Mouse (Mus musculus): ENCODE data around the gene Cpeb2. TPM values are rescaled to one million over a fixed set of nuclear protein-coding genes. Genes with fewer than 3 reads are reported as not detected.

Cpeb2 gene
- polyA plus RNA-seq, 2 experiments = 0.86 to 1.1 TPM

DNA sequence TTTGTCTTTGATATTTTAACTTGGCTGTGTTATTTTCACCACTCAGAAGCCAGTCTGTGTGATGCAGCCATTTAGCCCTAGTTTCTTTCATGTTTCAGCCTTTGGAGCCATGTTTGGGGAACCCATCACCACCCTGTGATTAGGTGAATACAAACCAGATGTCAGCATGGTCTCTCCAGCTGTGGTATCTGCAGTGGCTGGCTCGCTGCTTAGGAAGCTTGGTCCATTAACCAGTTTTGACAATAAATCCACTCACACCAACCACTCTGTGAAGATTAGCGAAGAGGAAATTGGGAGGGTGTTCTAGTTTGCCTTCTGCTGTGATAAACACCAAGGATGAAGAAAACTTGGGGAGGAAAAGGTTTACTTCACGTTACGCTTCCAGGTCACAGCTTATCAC is 92.6 kb downstream of the Cpeb2 start:
- WGBS (ENCODE audit: insufficient replicate concordance) = 54% methylated on average over 4 of the region's 4 CpGs
- Histone ChIP-seq H3K9ac (replicated peaks) (no peak overlapping the region), H3K4me1 (replicated peaks; ENCODE audit: control insufficient read depth in 2 of 2, insufficient read depth in 2 of 2, low read length in 1 of 2) (no peaks in the 10 kb centered on the region), H3K9me3 (ENCODE audit: control insufficient read depth, low read length) (no peaks in the 10 kb centered on the region), H3K36me3 (replicated peaks; ENCODE audit: control insufficient read depth, insufficient read depth, low read depth) (no peaks in the 10 kb centered on the region), H3K27ac (no peak overlapping the region), H3K27me3 (ENCODE audit: control insufficient read depth, insufficient read depth, low read length) (no peaks in the 10 kb centered on the region), H3K4me2 (ENCODE audit: low read depth) (no peak overlapping the region), H3K4me3 (ENCODE audit: insufficient read depth in 1 of 2, low read depth in 2 of 2, low read length in 2 of 2) (no peak overlapping the region)
- TF ChIP-seq CTCF (IDR thresholded peaks at IDR 0.05; ENCODE audit: low read depth) (no peak), EP300 (IDR thresholded peaks at IDR 0.05; ENCODE audit: low read depth) (no peak)
- DNase-seq (ENCODE audit: low read depth in 3 of 3, low spot score in 3 of 3) = no peak
- ATAC-seq (ENCODE audit: insufficient read depth) = no peak

- no peaks in the 10 kb centered on the region for H3K27me3 ChIP-seq (ENCODE audit: control insufficient read depth, insufficient read depth, low read length)
- no peak overlapping the region for H3K4me3 ChIP-seq (ENCODE audit: insufficient read depth in 1 of 2, low read depth in 2 of 2, low read length in 2 of 2)
- no peaks in the 10 kb centered on the region for H3K36me3 ChIP-seq (replicated peaks; ENCODE audit: control insufficient read depth, insufficient read depth, low read depth)
- no peak for DNase-seq (ENCODE audit: low read depth in 3 of 3, low spot score in 3 of 3)
- H3K9me3 ChIP-seq (ENCODE audit: control insufficient read depth, low read length) = no peaks in the 10 kb centered on the region
- 30% methylated on average over 4 of the region's 4 CpGs for WGBS (ENCODE audit: insufficient replicate concordance)
- H3K4me2 ChIP-seq (ENCODE audit: low read depth) = no peak overlapping the region
- no peak overlapping the region for H3K9ac ChIP-seq (replicated peaks)
- ATAC-seq (ENCODE audit: insufficient read depth) = no peak
- H3K27ac ChIP-seq = no peak overlapping the region
- TF ChIP-seq CTCF (IDR thresholded peaks at IDR 0.05; ENCODE audit: low read depth) (no peak), EP300 (IDR thresholded peaks at IDR 0.05; ENCODE audit: low read depth) (no peak)
- H3K4me1 ChIP-seq (replicated peaks; ENCODE audit: control insufficient read depth in 2 of 2, insufficient read depth in 2 of 2, low read length in 1 of 2) = no peaks in the 10 kb centered on the region
These were observed 95.6 kb downstream of the Cpeb2 start for GRCm38 (mm10) chr5:43328579-43328978.

- Histone ChIP-seq H3K4me3 (ENCODE audit: insufficient read depth in 1 of 2, low read depth in 2 of 2, low read length in 2 of 2) (no peak overlapping the region), H3K27me3 (ENCODE audit: control insufficient read depth, insufficient read depth, low read length) (no peaks in the 10 kb centered on the region), H3K27ac (no peak overlapping the region), H3K4me1 (replicated peaks; ENCODE audit: control insufficient read depth in 2 of 2, insufficient read depth in 2 of 2, low read length in 1 of 2) (no peaks in the 10 kb centered on the region), H3K36me3 (replicated peaks; ENCODE audit: control insufficient read depth, insufficient read depth, low read depth) (no peaks in the 10 kb centered on the region), H3K9me3 (ENCODE audit: control insufficient read depth, low read length) (no peaks in the 10 kb centered on the region), H3K9ac (replicated peaks) (no peak overlapping the region), H3K4me2 (ENCODE audit: low read depth) (no peak overlapping the region)
- no peak for TF ChIP-seq EP300 (IDR thresholded peaks at IDR 0.05; ENCODE audit: low read depth)
- TF ChIP-seq CTCF (IDR thresholded peaks at IDR 0.05; ENCODE audit: low read depth) = no peak
- WGBS (ENCODE audit: insufficient replicate concordance) = 72% methylated on average over 3 of the region's 3 CpGs
- DNase-seq (ENCODE audit: low read depth in 3 of 3, low spot score in 3 of 3) (no peak), ATAC-seq (ENCODE audit: insufficient read depth) (no peak)
These were observed 97.3 kb downstream of the Cpeb2 start for GRCm38 (mm10) chr5:43330260-43330659.

DNA sequence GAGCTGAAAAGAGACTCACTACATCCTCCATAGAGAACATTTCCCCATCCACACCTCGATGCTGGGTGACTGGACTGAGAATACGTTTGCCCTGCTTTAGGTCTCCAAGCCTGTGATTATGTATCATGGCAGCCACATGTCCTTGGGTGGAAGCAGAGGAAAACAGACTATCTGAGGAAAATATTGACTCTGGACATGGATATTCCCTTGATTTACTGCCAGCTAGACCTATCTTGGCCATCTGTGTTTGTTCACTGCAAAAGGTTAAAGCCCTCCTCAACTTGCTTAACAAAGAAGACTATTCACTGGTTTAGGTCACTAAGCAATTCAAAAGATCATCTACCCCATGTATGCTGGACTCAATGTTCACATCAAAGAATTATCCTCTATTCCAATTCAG is 101.5 kb downstream of the Cpeb2 start:
- 53% methylated on average over 2 of the region's 2 CpGs for WGBS (ENCODE audit: insufficient replicate concordance)
- no peaks in the 10 kb centered on the region for H3K4me1 ChIP-seq (replicated peaks; ENCODE audit: control insufficient read depth in 2 of 2, insufficient read depth in 2 of 2, low read length in 1 of 2)
- ATAC-seq (ENCODE audit: insufficient read depth) (no peak), DNase-seq (ENCODE audit: low read depth in 3 of 3, low spot score in 3 of 3) (no peak)
- H3K9me3 ChIP-seq (ENCODE audit: control insufficient read depth, low read length) = no peaks in the 10 kb centered on the region
- H3K27ac ChIP-seq = no peak overlapping the region
- no peak overlapping the region for H3K9ac ChIP-seq (replicated peaks)
- H3K27me3 ChIP-seq (ENCODE audit: control insufficient read depth, insufficient read depth, low read length) = no peaks in the 10 kb centered on the region
- no peaks in the 10 kb centered on the region for H3K36me3 ChIP-seq (replicated peaks; ENCODE audit: control insufficient read depth, insufficient read depth, low read depth)
- H3K4me2 ChIP-seq (ENCODE audit: low read depth) = no peak overlapping the region
- no peak for TF ChIP-seq EP300 (IDR thresholded peaks at IDR 0.05; ENCODE audit: low read depth)
- TF ChIP-seq CTCF (IDR thresholded peaks at IDR 0.05; ENCODE audit: low read depth) = no peak
- H3K4me3 ChIP-seq (ENCODE audit: insufficient read depth in 1 of 2, low read depth in 2 of 2, low read length in 2 of 2) = no peak overlapping the region

GRCm38 (mm10) chr5:43337212-43337611 is 104.2 kb downstream of the Cpeb2 start:
- no peak for ATAC-seq (ENCODE audit: insufficient read depth)
- Histone ChIP-seq H3K4me3 (ENCODE audit: insufficient read depth in 1 of 2, low read depth in 2 of 2, low read length in 2 of 2) (no peak overlapping the region), H3K4me1 (replicated peaks; ENCODE audit: control insufficient read depth in 2 of 2, insufficient read depth in 2 of 2, low read length in 1 of 2) (no peaks in the 10 kb centered on the region), H3K36me3 (replicated peaks; ENCODE audit: control insufficient read depth, insufficient read depth, low read depth) (no peaks in the 10 kb centered on the region), H3K27me3 (ENCODE audit: control insufficient read depth, insufficient read depth, low read length) (no peaks in the 10 kb centered on the region), H3K4me2 (ENCODE audit: low read depth) (no peak overlapping the region), H3K27ac (no peak overlapping the region), H3K9ac (replicated peaks) (no peak overlapping the region), H3K9me3 (ENCODE audit: control insufficient read depth, low read length) (no peaks in the 10 kb centered on the region)
- 47% methylated on average over 1 of the region's 1 CpGs for WGBS (ENCODE audit: insufficient replicate concordance)
- no peak for DNase-seq (ENCODE audit: low read depth in 3 of 3, low spot score in 3 of 3)
- TF ChIP-seq CTCF (IDR thresholded peaks at IDR 0.05; ENCODE audit: low read depth) (no peak), EP300 (IDR thresholded peaks at IDR 0.05; ENCODE audit: low read depth) (no peak)
